Mouse (Mus musculus) urinary bladder, postnatal 10 days (tissue): Measurements from ENCODE around the gene Kras.

Experiments
- DNase-seq: peaks from one replicate; pipeline ENCODE4 v3.0.0; 2022; ENCODE audit warnings: low spot score

Kras gene

DNA sequence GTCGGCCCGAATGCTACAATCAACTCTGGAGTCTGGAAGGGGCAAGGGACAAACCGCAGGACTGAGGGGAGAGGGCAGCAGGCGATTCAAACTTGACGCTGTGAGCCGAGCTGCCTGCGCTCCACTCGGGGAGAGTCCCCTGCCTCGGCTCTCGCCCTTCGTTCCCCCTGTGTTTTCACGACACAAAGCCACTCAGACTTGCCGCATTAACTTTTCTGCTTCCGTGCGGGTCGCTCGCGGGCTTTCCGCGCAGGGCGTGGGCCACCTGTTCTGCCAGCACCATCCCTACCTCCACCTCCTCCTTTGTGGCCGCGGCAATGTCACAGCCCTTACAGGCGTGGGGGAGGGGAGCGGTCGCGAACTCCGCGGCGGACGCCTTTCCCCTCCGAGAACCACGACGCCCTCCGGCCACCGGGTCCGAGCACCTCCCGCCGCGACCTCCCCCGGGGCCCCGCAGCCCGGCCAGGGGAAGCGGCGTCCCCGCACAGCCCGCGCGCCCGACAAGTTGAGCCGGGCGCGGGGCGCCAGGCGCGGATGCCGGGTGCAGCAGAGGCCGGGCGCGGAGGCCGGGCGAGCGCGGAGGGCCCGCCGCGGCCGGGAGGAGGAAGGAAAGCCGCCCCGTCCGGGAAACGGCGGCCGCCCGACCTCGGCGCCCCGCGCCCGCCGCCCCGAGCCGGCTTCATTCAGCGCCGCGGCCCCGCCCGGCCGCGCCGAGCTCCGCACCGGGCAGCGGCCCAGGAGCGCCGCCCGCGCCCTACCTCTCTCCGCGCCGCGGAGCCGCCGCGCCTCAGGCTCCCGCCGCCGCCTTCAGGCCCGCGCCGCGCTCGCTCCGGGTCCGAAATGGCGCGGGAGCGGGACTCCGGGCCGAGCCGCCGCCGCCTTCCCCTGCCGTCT lies 501 bp downstream of the Kras start:
- no peak for DNase-seq

DNA sequence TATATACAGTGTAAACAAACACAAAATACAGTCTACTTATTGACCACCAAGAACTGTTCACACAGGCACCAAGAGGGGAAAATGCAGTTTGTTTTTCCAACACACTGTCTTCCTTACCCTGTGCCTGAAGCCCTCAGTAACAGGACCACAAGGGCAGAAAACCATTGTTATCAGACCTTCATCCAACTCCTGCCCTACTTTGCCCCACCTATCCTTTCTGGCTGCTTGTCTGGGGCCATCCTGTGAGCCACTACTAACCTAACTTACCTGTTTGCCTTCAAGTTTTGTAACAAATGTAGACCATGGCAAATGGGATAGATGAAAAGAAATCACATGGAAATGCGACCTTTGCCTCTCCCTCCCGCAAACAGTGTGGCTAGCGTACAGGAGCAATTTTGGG lies 2.2 kb downstream of the Kras start:
- DNase-seq: no peak

DNA sequence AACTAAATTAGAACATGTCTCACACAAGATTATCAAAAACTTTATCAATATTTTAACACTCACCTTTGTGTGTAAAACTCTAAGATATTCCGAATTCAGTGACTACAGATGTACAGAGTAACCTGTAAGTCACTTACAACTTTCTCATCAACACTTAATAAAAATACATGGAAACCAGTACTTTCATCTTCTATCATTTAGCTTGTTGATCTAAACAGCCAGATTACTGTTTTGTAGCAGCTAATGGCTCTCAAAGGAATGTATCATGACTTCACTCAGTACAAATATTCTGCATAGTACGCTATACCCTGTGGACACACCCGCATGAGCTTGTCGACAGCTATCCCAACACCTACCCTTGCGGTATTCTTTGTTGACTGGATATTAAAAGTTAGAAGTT lies 3.2 kb downstream of the Kras start:
- DNase-seq: no peak

DNA sequence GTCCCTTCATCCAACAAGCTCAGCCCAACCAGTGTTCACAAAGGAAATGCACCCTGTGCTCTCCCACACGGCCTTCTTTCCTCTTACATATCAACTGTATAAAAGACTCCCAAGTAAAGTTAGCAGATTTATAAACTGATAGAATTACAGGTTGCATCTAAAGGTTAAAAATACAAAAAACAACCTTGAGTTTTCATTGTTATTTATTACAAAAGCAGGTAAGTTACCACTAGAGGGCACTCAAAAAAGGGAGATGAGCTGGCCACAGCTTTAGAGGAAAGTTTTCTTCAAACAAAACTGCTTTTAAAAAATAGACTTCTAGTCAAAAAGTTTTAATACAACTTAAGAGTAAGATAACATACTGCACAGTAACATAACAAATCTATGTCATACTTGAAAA lies 7.5 kb downstream of the Kras start:
- no peak for DNase-seq

DNA sequence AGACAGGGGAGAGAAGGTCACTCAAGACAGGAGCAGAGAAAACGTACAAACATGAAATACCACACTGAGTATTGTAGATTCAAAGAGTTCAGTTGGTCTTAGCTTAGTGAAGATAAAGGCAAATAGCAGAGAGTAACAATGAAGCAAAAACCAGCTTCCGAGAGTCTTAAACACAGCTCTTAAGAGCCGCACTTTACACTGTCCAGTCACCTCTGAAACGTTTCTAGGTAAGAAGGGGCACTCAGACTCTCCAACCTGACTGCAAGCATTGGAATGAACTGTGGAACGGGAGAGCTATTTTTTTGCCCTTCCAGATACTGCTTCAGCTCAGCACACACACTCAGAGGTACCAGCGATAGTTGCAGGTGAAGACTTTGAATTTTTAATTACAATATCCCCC lies 9.8 kb downstream of the Kras start:
- DNase-seq: no peak

DNA sequence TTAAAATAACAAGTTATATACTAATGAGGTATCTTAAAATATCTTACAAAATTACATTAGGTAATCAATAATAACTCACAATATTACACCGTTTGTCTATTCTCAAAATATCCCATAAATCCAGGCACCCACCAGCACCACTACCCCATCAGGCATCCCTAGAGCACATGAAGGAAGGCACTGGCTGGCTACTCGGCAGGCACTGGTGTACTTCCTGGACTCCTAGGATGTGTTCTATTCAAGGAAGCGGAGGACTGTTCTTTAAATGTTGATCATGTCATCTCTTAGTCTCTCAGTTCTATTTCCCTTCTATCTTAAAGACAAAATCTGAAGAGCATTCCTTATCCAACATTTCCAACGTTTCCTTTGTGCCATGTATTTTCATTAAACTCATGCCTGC lies 12.9 kb downstream of the Kras start:
- DNase-seq: no peak

DNA sequence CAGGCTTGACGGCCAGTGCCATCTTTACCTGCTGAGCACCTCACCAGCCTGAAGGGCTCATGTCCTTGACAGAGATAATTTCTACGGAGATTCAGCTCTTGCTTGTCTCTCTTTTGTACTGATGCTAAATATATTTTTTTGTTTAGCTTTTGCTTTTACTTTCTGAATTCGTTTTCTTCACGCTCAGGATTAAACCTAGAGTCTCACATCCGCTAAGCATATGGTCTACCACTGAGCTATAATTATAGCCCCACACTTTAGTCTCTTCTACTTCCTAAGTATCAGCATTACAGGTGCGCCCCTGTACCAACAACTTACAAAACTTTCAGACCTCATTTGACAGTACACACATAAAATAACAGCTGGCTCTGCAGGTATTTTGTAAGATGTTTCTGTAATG lies 14.7 kb downstream of the Kras start:
- no peak for DNase-seq

DNA sequence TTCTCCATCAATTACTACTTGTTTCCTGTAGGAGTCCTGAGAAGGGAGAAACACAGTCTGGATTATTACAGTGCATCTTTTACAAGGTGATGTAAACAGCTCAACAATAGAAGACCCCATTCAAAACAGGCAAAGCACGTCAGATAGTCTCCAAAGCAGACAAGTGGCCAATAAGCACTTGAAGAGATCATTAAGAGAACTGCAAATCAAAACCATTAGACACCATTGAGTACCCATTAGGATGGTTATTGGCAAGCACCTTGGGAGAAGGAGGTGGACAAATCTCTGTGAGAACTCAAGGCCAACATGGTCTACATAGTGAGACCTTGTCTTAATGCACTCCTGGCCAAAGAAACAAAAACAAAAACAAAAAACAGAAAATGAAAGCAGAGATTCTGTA lies 15.6 kb downstream of the Kras start:
- no peak for DNase-seq

DNA sequence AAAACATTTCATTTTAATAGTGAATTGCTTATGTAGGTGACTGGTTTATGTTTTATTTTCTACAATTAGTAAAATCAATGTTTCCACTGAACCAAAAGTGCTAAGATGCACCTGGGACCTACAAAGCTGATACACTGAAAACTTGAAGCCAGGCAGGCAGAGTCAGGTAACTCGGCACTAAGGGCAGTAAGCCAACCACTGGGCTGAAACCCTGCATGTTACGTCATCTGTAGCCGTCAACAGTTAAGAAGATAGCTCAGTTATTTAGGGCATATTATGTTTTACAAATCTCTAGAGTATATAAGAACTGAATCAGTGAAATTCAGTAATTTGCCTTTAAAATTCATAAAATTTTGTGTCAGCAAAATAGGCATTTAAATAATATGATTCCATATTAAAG lies 23.7 kb downstream of the Kras start:
- DNase-seq: no peak

DNA sequence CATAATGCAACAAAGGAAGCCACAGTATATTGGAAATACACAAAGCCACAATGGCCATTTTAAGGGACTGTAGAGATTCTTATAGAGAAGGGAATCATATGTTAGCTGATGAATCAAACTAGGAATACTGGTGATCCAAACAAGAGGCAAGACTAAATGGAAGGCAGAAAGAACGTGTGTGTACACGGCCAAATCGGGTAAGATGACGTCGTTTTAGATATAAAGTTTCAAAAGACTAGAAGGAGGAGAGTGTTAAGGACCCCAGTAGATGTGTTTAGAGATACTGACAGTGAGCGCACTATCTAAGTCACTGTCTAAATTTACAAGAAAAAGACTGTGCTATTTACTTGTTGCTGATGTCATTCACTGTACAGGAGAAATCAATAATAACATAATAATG lies 25.8 kb downstream of the Kras start:
- DNase-seq: no peak

DNA sequence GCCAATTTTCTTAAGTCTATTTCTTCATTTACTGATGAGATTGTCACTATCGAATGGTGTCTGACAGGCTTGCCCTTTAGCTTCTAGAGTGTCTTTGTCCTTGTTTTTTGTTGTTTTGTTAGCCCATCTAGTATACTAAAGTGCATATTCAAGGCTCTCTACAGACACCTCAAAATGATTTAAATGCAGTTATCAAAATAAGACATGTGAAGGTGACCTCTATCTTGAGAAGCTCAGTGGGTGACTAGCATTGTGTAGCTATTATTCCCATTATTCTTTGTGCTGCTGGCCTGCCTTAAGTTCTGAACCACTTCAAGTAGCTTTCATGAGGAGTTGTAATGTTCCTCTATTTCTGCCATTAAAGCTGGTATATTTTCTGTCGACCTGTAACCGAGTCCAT lies 34.2 kb downstream of the Kras start:
- DNase-seq: no peak

DNA sequence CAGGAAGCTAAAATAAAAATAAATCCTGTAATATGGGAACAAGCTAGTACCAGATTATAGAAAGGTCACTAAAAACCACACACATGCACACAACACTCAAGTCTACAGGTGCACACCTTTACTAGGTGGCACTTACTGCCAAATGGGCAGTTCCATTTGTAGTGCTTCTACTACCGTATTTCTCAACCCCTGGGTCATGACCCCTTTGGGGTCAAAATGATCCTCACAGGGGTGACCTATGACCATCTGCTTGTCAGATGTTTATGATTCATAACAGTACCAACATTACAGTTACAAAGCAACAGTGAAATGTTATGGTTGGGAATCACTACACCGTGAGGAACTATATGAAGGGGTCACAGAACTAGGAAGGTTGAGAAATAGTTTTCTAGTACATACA lies 36.1 kb downstream of the Kras start:
- no peak for DNase-seq

DNA sequence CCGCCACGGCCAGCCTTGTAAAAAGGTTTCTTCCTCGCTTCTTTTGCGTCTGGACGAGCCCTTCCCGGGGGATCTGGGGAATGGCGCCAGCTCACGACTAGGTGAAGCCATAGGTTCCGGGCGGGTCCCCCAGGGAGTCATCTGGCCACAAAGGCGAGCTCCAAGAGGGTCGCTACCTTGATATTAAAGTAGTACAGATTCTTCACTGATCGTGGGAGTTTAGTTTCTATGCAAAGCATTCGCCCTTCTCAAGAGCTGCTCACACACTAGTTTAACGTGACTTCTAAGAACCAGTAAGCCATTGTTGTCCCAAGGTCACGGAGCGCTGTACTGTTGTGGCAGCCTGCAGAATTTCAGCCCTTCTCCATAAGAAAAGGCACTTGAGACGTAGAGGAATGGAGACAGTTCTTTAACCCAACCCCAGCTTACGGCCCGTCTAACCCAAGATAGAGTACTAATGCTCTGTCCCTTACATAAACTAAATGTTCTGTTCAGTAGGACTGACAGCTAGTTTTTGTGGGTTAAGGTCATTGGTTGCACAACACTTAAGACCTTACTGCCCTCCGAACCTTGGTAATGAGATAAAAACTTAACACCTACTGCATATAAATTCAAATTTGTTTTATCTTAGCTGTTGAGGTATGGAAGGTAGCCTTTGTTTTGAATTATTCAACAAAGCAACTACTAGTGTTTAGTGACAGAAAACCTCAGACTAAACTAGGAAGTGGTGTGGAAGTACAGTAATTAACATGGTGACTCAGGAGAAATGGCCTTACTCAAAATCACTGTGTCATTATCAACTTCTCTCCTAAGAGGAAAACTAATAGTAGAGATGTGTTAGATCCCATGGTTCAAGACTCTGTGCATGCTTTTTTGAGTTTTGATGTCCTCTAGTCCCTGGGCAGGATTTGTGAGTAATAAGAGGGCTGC lies 38.4 kb downstream of the Kras start:
- no peak for DNase-seq

DNA sequence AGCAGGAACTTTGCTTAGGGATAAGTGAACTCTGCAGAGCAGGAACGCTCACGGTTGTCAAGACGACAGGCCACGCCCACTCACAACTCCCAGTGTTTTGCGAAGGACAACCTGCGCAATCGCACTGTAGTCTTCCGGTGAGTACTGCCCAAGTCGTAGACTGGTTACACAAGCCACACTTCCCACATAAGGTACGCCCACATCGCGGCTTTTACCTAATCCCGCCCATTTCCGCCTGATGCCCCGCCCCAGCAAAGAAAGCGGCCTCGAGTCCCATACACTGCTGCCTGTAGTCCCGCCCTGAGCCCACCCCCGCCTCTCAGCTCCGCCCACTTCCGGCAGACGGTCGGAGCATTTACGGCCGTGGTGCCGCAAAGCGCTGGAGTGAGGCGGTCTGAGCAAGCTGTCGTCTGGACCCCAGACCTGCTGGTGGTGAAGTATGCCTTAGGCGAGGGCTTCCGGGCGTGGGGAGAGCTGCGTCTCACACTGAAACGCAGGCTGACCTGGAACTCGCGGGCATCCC lies 39.2 kb downstream of the Kras start, which contains the start of the genes Casc1 and Etfrf1:
Casc1 (minus strand) TSS at position 190 of the 523 bp plus-strand sequence.
Etfrf1 (plus strand) TSS at position 319 of the 523 bp plus-strand sequence.
- DNase-seq: peak; percentile 86

DNA sequence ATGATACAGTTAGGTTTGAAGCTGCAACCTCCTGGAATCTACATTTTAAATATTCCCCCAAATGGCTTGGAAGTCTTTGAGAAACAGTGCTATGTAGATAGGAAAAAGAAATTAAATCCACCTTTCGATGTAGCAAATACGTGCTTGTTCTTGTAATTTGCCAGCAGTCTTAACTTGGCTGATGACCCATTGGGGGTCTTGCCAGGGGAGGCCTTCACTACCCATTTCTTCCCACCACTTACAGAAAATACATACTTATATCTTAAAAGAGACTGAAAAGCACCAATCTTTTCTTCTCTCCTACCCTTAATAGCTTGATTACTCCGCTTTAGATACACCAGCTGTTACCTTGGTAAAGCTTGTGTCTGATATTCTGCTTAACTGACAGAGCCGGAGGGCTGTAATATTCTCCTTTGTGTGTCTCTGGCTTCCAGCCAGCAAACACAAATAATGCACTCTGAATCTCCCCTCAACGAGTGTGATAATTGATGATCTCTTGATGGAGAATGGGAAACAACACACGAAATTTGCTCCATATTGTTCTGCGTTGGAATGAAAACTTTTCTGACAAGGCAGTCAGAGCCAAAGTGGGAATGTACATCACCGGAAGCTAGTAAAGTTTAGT lies 39.9 kb downstream of the Kras start:
- DNase-seq: no peak

DNA sequence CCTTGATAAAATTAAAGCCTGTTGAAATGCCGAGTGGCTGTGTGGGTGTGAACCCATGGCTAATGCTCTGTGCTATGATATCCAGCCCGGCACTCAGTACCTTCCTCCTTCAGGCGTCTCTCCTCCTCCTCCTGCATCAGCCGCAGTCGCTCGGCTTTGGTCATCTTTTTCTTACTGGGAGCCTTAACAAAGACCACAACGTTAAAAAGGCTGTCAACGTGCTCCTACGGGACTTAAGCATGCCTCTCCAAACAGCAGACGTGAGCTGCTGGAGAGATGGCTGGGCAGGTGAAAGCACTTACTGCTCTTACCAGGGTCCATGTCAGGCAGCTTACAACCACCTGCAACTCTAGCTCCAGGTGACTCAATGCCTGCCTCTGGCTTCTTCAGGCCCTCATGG lies 44.9 kb downstream of the Kras start:
- no peak for DNase-seq

DNA sequence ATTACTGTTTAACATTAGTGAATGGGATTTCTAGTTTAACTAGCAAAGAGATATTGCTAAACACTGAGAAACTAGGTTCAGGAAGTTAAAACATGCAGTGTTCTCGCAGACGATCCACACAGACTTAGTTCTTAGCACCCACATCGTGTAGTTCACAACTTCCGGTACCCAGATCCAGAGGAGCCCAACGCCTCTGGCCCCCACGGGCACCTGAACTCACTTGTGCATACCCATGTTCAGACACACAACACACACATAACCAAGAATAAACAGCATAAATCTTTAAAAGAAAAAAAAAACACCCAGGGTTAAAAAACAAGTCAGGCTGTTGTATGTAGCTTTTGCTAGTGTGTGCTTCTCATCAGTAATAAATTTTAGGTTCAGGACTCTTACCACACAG lies 45.6 kb downstream of the Kras start:
- DNase-seq: no peak

DNA sequence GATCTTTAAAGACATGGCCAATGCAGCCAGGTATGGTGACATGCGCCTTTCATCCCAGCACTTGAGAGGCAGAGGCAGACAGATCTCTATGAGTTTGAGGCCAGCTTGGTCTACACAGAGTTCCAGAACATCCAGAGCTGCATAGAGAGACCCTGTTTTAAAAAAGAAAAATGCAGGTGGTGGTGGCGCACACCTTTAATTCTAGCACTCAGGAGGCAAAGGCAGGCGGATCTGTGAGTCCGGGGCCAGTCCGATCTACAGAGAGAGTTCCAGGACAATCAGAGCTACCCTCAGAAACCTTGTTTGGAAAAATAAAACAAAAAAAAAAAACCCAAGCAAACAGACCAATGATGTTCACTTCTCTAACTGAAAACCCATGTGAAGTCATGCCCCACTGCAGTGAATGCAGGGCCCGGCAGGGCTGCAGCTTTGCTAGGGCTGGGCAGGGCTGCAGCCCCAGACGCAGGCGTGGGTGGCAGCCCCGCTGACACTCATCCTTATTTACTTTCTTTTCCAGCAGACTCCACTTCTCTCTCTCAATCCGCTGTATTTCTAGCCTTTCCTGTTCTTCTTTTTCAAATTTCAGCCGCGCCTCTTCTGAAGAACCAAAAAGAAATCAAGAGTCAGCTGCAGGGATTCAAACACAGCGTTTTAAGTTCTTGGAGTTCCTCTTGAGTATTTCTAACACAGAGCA lies 47.5 kb downstream of the Kras start:
- DNase-seq: no peak

DNA sequence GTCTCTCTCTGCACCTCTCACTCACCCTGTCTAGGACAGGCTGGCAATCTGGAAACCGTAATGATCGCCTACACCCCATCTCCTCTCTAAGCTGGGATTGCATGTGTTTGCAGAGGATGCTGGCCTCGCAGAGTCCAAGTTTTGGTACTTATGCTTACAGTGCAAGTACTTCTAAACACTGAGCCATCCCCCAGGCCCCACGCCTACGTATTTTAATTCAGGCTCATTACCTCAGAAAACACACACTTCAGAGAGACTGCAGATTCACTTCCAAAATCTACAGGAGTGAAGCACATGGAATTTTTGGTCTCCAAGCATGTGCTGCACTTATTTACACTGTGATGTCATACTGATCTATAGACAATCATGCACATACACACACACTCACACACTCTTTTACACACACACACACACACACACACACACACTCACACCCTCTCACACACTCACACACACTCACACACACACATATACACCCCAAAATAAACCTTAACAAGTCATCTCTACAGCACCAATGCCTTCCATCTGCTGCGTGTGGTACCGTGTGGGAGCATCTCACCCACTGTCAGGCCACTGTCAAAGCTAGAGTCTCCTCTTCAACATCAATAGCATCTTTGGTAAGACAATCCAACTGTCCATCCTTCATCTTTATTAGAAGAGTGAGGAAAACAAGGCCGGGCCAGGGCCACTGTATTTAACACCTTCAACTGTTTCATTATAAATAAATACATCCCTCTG lies 51.9 kb downstream of the Kras start:
- DNase-seq: no peak

DNA sequence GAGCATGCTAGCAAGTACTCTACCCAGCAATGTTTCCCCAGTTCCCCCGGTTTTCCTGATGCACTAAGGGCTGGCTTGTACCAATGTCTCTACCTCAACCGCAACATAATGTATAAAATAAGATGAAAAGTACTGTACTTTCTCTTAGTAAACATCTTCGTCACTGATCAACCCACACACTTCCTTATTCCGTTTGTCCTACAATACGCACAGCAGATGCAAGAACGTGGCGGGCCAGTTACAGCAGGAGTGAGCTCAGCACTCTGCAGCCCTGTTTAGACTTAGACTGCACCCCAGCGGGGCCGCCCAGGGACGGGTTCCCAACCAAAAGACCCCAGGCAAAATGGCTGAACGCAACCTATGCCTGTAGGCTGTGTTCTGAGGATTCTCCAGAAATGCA lies 56.6 kb downstream of the Kras start:
- DNase-seq: no peak

DNA sequence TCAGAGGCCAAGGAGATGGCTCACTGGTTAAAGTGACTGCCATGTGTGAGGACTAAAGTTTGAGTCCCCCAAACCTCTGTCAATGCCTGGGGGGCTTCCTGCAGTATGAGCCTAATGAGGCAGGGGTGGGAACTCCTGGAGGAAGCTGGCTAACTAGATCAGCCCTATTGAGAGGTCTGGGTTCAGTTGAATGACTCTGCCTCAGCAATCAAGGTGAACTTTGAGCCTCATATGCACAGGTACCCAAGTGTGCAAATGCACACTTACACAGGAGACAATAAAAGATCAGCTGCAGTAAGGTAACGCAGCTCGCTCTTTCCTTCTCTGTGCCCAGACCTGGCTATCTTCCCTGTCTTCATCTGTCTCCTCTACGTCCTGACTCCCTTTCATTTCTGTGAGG lies 57.0 kb downstream of the Kras start:
- no peak for DNase-seq
